Mouse (Mus musculus) kidney, embryonic 15.5 days (tissue): ENCODE measurements at regions not wholly inside any gene's neighbourhood (a gene's known extent, or its start where the extent isn't known, plus 50 kb on each side); places are given as distances from the start of the nearest gene placed in this dataset.
A peak's percentile ranks its signal among the peaks of the same experiment; 100 is the strongest.
"Not testable (repeated sequence)": the region's sequence is repeated elsewhere in the genome, so short reads cannot be mapped to it uniquely, and the experiment has no call there.

ENCODE experiments used
- ATAC-seq: fragments of 200-750 bp; cut with Nextera tagmentation; replicated peaks from 2 replicates; pipeline ENCODE4 v1.8.0; 2017; ENCODE audit warnings: moderate TSS enrichment; ENCODE audit not compliant: low FRiP score
- H3K27ac ChIP-seq: fragments of 300-500 bp; sonication (generic); 2 replicates; pipeline ENCODE4 v1.5.1; 2015; ENCODE audit warnings: mild to moderate bottlenecking, inconsistent platforms
- H3K27me3 ChIP-seq: fragments of 300-500 bp; sonication (generic); 2 replicates; pipeline ENCODE4 v1.6.1; 2015; ENCODE audit warnings: inconsistent platforms
- H3K36me3 ChIP-seq: fragments of 300-500 bp; sonication (generic); 2 replicates; pipeline ENCODE4 v1.6.1; 2015; ENCODE audit warnings: inconsistent platforms
- H3K4me1 ChIP-seq: fragments of 300-500 bp; sonication (generic); 2 replicates; pipeline ENCODE4 v1.6.1; 2015; ENCODE audit warnings: inconsistent platforms
- H3K4me2 ChIP-seq: fragments of 300-500 bp; sonication (generic); 2 replicates; pipeline ENCODE4 v1.6.1; 2015; ENCODE audit warnings: moderate library complexity, mild to moderate bottlenecking, inconsistent platforms
- H3K4me3 ChIP-seq: fragments of 300-500 bp; sonication (generic); replicated peaks from 2 replicates; pipeline ENCODE4 v1.5.1; 2015; ENCODE audit warnings: mild to moderate bottlenecking, inconsistent platforms
- H3K9ac ChIP-seq: fragments of 300-500 bp; sonication (generic); 2 replicates; pipeline ENCODE4 v1.6.1; 2015; ENCODE audit warnings: mild to moderate bottlenecking, inconsistent platforms
- H3K9me3 ChIP-seq: fragments of 300-500 bp; sonication (generic); replicated peaks from 2 replicates; pipeline ENCODE4 v1.6.1; 2016; ENCODE audit warnings: inconsistent platforms
- WGBS: fragments of 180-500 bp; shearing (Covaris S2); methylation state at CpG from one replicate; pipeline ENCODE4 v1.1.7; 2015; ENCODE audit warnings: mixed read lengths; 5-methylcytosine and 5-hydroxymethylcytosine counted together

DNA sequence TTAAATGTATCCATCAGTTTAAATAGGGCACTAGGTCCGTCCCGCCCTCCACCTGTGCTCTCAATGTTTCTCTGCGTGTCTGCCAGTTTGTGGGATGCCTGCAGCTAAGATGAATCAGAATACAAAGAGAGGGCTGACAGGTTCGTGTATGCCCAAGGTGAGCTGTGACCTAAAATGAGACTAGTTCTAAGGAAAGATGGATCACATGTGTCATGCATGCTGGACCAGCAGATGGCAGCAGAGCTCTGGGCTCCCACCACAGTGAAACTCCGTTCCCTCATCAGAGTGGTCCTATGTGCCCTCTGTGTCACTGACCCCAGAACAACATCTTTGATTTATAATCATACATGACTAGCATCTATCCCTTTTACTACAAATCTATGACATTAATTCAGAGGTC, 180.3 kb downstream of the 1700010I14Rik start:
- 0% methylated on average over 5 of the region's 5 CpGs for WGBS
- H3K4me3 ChIP-seq, result peak overlapping the region; percentile 46
- H3K4me2 ChIP-seq, result peak overlapping the region; percentile 92
- H3K36me3 ChIP-seq, result no peaks in the 10 kb centered on the region
- H3K27me3 ChIP-seq, result 0 out of 2 replicates have a peak, but pooled peaks cover 4% of the 10 kb centered on the region
- H3K27ac ChIP-seq, result no peak overlapping the region
- H3K4me1 ChIP-seq, result peaks cover 22% of the 10 kb centered on the region
- no peak overlapping the region for H3K9ac ChIP-seq
- peak; percentile 75 for ATAC-seq
- H3K9me3 ChIP-seq, result no peaks in the 10 kb centered on the region

DNA sequence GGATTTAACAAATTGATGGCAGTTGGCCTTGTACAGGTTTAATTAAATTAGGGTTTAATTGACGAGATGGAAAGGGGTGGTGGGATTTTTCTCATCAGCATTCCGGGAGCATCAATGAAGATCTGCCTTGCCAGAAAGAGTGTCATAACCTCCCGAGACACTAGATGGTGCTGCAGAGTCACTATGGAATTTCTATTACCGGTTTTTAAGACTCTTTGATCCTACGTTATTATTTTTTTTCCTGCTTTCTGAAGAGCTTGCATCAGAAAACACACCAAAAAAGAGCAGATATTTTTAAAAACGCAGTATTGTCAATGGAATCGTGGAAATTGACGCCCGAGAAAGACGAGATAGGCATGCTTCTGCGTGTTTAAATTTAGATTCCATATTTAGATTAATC, 181.2 kb downstream of the 1700010I14Rik start:
- 0 out of 2 replicates have a peak, but pooled peaks cover 4% of the 10 kb centered on the region for H3K27me3 ChIP-seq
- 19% methylated on average over 11 of the region's 11 CpGs for WGBS
- H3K4me1 ChIP-seq, result peaks cover 22% of the 10 kb centered on the region
- ATAC-seq, result no peak
- H3K4me3 ChIP-seq, result no peak overlapping the region
- no peak overlapping the region for H3K27ac ChIP-seq
- H3K36me3 ChIP-seq, result no peaks in the 10 kb centered on the region
- no peak overlapping the region for H3K9ac ChIP-seq
- H3K9me3 ChIP-seq, result no peaks in the 10 kb centered on the region
- H3K4me2 ChIP-seq, result peak overlapping the region; percentile 38; the same call in 1 of the 2 replicates

DNA sequence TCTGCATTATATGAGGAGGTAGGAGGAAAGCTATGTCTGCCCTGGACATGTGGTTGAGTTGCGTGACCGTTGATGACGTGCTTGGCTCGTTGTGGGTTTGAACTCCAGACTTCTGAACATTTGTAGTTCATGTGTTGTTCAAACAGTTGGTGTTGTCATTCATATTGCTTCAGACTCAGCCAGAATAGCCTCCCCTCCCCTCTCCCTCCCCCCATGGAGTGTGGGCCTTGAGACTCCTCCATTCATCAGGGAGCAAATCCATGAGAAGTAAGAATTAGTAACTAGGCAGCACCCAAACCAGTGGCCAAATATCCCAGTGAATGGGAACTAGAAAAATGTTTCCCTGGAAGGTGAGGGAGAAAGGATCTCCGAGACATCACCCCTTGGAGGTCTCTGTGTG, 209.0 kb downstream of the 1700010I14Rik start:
- WGBS, result 85% methylated on average over 5 of the region's 5 CpGs
- ATAC-seq, result no peak

DNA sequence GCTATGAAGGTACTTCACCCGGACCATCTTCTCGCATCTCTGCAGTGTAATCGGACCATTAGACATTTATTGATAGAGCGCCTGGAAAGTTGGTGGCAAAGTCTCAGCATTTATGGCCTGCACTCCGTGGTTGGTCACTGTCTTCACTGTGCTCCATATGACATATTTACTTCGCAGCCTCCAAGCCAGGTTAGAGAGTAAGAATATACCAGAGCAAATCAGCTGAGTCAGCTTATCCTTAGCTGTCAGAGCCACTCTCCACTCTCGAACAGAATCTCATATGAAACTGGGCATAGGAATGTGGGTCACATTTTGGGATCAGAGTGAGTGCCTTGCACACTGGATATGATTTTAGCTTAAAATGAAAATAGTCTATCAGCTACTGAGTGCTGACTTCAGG, 212.3 kb downstream of the 1700010I14Rik start:
- Histone ChIP-seq H3K9ac (no peak overlapping the region), H3K9me3 (no peaks in the 10 kb centered on the region), H3K36me3 (no peaks in the 10 kb centered on the region), H3K27ac (no peak overlapping the region), H3K27me3 (no peaks in the 10 kb centered on the region), H3K4me1 (no peaks in the 10 kb centered on the region), H3K4me3 (no peak overlapping the region), H3K4me2 (no peak overlapping the region)
- no peak for ATAC-seq
- WGBS, result 86% methylated on average over 7 of the region's 7 CpGs

More for the DNA sequence above, 209.0 kb downstream of the 1700010I14Rik start:
- Histone ChIP-seq H3K27ac (no peak overlapping the region), H3K4me3 (no peak overlapping the region), H3K9ac (no peak overlapping the region), H3K36me3 (no peaks in the 10 kb centered on the region), H3K4me2 (no peak overlapping the region), H3K9me3 (no peaks in the 10 kb centered on the region), H3K4me1 (no peaks in the 10 kb centered on the region), H3K27me3 (no peaks in the 10 kb centered on the region)

DNA sequence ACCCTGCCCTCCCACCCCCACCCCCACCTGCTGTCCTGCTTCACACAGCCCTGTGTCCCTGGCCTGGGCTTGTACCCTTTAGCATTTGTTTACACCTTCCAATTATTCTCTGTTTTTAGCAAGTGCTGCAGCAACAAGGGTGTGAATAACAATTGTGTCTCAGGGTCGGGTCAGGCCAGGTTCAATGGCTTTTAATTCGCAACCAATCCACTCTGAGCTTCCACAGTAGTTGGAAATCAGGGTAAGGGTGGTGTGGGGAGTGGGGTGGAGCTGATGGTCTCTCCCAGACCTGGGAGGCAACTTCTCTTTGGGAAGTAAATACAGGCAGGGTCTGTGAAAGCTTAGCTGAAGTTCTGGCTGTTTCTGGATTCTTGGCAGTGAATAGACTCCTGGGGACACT, 214.4 kb downstream of the 1700010I14Rik start:
- Histone ChIP-seq H3K27ac (no peak overlapping the region), H3K4me1 (no peaks in the 10 kb centered on the region), H3K27me3 (no peaks in the 10 kb centered on the region), H3K4me3 (no peak overlapping the region), H3K9ac (no peak overlapping the region), H3K9me3 (no peaks in the 10 kb centered on the region), H3K36me3 (no peaks in the 10 kb centered on the region), H3K4me2 (no peak overlapping the region)
- WGBS, result 16% methylated on average over 2 of the region's 2 CpGs
- no peak for ATAC-seq

DNA sequence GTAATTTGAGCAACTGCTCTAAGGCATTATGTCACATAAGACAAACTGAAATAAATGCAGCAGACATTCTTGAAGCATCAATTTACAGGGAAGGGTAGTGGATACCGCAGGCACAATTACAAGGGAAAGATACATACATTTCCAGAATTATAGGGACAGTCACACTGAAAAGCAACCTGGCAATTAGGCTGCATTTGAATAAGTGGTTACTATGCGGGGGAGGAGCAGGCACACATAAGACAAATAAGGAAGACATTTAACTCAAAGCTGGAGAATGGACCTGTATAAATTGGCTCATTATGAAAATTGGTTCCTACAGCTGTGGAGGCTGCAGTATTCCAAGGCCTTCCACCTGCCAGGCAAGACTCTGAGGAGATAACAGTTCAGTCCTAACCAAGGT, 211.2 kb upstream of the Gm17728 start:
- H3K4me3 ChIP-seq, result no peak overlapping the region
- H3K27ac ChIP-seq, result no peak overlapping the region
- H3K36me3 ChIP-seq, result no peaks in the 10 kb centered on the region
- no peaks in the 10 kb centered on the region for H3K9me3 ChIP-seq
- ATAC-seq, result no peak
- no peaks in the 10 kb centered on the region for H3K27me3 ChIP-seq
- no peaks in the 10 kb centered on the region for H3K4me1 ChIP-seq
- no peak overlapping the region for H3K4me2 ChIP-seq
- 80% methylated on average over 2 of the region's 2 CpGs for WGBS
- no peak overlapping the region for H3K9ac ChIP-seq

DNA sequence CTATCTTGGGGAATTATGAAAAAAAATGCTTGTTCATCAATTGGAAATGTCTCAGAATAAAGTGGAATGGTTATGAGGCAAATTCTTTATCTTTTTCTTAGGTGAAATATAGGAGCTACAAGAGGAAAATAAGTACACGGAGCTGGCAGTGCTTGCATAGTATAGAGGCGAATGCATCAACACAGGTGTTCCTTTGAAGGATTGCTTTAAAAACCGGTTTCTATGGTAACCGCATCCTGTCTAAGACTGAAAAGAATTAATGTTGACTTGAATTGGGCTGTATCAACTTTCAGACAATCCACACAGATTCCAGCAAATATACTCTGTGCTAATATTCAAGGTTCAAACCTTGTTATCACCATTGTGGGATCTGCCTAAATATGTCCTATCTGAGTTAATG, 198.8 kb upstream of the Gm17728 start:
- no peaks in the 10 kb centered on the region for H3K9me3 ChIP-seq
- no peak overlapping the region for H3K9ac ChIP-seq
- no peak overlapping the region for H3K27ac ChIP-seq
- no peak for ATAC-seq
- H3K4me3 ChIP-seq, result no peak overlapping the region
- H3K4me2 ChIP-seq, result no peak overlapping the region
- 0 out of 2 replicates have a peak, but pooled peaks cover 1% of the 10 kb centered on the region for H3K4me1 ChIP-seq
- H3K27me3 ChIP-seq, result no peaks in the 10 kb centered on the region
- WGBS, result 84% methylated on average over 4 of the region's 4 CpGs
- no peaks in the 10 kb centered on the region for H3K36me3 ChIP-seq

DNA sequence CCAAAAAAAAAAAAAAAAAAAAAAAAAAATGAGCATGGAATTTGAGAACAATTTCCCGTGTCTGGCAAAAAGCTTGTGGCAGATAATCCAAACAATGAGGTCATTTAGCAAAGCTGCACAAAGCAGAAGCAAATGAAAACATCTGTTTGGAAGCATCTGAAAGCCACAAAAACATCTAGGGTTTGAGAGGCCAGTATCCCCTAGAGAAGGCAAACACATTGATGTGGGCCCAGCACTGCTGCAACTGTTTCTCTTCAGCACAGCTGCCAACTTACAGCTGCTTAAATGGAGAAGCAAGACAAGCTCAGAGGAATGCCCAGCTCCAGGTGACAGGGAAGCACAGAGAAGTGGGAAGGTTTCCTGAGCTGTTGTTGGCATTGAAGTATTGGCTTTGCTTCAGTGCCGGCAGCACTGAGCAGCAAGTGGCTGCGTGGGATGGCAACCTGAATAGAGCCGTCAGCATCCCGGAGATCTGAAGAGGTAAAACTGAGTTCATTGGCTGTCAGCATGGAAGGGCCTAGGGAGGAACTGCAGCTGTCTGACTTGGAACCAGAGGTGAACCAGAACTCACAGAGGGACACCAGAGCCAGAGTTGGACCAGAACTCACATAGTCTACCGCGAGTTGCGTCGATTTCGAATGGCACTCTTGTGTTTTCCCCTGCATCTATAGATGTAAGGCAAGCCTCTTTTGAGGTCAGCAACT, 193.8 kb upstream of the Gm17728 start:
- no peak for ATAC-seq
- Histone ChIP-seq H3K27ac (no peak overlapping the region), H3K4me1 (0 out of 2 replicates have a peak, but pooled peaks cover 3% of the 10 kb centered on the region), H3K36me3 (no peaks in the 10 kb centered on the region), H3K4me3 (no peak overlapping the region), H3K4me2 (no peak overlapping the region), H3K27me3 (no peaks in the 10 kb centered on the region), H3K9me3 (no peaks in the 10 kb centered on the region), H3K9ac (no peak overlapping the region)
- 62% methylated on average over 10 of the region's 10 CpGs for WGBS

DNA sequence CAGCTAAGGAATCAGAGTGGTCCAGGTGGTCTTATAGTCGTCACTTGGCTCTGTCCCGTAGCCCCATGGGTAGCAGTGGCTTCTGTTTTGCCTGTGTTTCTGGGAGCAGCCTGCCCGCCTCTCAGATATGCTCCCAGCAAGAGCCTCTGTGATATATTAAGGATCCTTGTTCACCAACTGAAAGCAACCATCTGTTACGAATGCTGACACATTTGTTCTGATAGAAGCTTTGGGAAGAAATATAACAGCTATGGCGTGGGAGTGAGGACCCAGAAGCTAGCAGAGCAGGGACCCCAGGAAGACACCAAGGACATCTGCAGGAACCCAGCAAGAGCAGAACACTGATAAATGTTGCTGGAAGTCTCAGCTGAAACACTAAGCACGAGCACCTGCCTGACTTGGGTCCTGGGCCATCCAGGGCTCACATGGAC, 186.7 kb upstream of the Gm17728 start:
- Histone ChIP-seq H3K4me2 (no peak overlapping the region), H3K27ac (no peak overlapping the region), H3K9ac (no peak overlapping the region), H3K36me3 (no peaks in the 10 kb centered on the region), H3K4me3 (no peak overlapping the region), H3K9me3 (no peaks in the 10 kb centered on the region), H3K4me1 (no peaks in the 10 kb centered on the region), H3K27me3 (no peaks in the 10 kb centered on the region)
- no peak for ATAC-seq
- WGBS, result 48% methylated on average over 6 of the region's 6 CpGs

DNA sequence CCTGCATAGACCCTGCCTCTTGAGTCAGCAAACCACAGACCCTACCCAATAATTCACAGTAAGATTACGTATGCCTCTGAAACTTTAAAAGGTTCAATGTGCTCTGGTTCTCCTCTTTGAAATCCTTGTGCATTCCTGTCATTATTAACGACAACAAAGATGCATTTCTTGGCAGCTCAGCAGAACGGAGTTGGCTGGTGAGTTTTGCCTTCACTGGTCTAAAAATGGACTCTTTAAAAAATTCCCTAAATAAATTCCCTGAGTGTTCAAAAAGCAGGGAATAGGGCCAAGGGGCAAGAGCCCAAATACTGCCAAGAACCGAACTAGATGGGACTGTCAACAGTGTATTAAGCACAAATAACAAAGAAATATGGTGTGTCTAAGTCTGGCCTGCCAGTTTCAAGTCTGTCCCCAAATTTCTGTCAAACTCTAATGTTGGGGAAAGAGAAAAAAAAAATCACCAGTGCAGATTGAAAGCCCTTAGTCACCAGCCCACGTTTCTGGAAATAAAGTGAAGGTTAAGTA, 163.2 kb upstream of the Gm17728 start:
- no peak for ATAC-seq
- WGBS, result 50% methylated on average over 5 of the region's 5 CpGs
- H3K36me3 ChIP-seq, result no peaks in the 10 kb centered on the region
- no peaks in the 10 kb centered on the region for H3K4me1 ChIP-seq
- no peaks in the 10 kb centered on the region for H3K9me3 ChIP-seq
- H3K27me3 ChIP-seq, result no peaks in the 10 kb centered on the region
- no peak overlapping the region for H3K4me3 ChIP-seq
- no peak overlapping the region for H3K27ac ChIP-seq
- H3K4me2 ChIP-seq, result no peak overlapping the region
- H3K9ac ChIP-seq, result no peak overlapping the region

DNA sequence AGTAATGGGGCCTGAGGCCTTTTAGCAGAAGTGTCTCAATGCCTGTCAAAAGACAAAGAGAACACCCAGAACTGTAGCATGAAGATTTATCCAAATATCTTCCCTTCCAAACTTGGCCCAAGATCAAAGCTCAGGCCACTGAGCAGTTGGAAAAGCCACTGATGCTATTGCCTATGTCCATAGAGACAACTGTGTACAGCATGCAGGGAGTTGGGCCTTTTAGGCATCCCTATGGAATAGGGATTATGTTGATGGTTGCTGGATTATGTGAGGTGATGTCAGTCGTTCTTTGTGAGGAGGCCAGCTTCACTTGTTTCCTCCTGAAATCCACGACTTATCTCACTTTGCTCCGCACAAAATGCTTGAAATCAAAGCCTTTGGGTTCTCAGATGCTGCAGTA, 153.1 kb upstream of the Gm17728 start:
- Histone ChIP-seq H3K27ac (no peak overlapping the region), H3K36me3 (no peaks in the 10 kb centered on the region), H3K27me3 (no peaks in the 10 kb centered on the region), H3K4me3 (no peak overlapping the region), H3K4me2 (no peak overlapping the region), H3K9ac (no peak overlapping the region), H3K9me3 (no peaks in the 10 kb centered on the region), H3K4me1 (no peaks in the 10 kb centered on the region)
- no peak for ATAC-seq
- 76% methylated on average over 3 of the region's 3 CpGs for WGBS

DNA sequence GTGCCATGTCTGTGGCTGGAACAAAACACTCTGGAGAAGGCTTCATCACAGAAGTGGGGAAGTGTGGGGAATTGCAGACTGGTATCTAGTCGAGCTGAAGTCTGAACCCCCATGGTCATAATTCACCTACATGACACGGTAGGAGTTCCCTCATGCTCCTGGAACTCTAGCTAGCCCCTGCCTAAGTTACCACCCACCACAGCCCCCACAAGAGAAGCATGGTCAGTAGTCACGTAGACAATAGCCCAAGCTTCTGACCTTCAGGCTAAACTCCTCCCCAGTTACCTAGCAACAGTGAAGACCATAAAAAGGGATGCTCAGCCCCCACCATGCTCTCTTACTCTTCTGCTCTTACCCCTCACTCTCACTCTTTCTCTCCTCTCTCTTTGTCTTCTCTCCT, 143.8 kb upstream of the Gm17728 start:
- 13% methylated on average over 3 of the region's 3 CpGs for WGBS
- not testable (repeated sequence) for H3K4me1 ChIP-seq, H3K27me3 ChIP-seq, H3K27ac ChIP-seq, H3K4me2 ChIP-seq, H3K36me3 ChIP-seq, H3K4me3 ChIP-seq, H3K9ac ChIP-seq, H3K9me3 ChIP-seq, ATAC-seq

DNA sequence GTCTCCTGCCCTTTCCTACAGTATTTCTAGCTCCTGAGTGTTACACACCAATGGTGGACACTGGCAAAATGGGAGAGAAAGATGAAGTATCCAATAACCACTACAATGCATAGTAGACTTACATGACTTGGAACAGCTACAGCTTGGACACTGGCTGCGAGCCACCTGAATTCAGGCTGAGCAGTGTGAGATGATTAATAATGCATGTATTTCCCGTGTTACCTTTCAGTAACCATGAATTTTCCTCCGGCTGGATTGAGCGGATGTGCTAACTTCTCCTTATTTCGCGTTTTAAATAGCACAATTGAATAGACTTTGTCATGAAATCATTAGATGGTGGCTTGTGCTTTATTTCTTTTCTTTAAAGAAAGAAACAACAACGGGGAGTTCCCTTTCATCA, 142.4 kb upstream of the Gm17728 start:
- Histone ChIP-seq H3K4me1 (no peaks in the 10 kb centered on the region), H3K4me2 (no peak overlapping the region), H3K27ac (no peak overlapping the region), H3K4me3 (no peak overlapping the region), H3K27me3 (no peaks in the 10 kb centered on the region), H3K36me3 (no peaks in the 10 kb centered on the region), H3K9ac (no peak overlapping the region), H3K9me3 (no peaks in the 10 kb centered on the region)
- ATAC-seq, result no peak
- WGBS, result 72% methylated on average over 7 of the region's 7 CpGs
